Mouse (Mus musculus): ENCODE measurements at regions not wholly inside any gene's neighbourhood (a gene's known extent, or its start where the extent isn't known, plus 50 kb on each side); places are given as distances from the start of the nearest gene placed in this dataset. TPM values are rescaled to one million over a fixed set of nuclear protein-coding genes. Genes with fewer than 3 reads are reported as not detected.

- no peak overlapping the region for H3K27ac ChIP-seq (ENCODE audit: low read length)
- H3K27me3 ChIP-seq (replicated peaks; ENCODE audit: insufficient read depth, low read length), result no peaks in the 10 kb centered on the region
- no peak overlapping the region for H3K4me3 ChIP-seq (ENCODE audit: low read depth, low read length)
- DNase-seq (ENCODE audit: low spot score) (no peak), ATAC-seq (no peak)
- no peak overlapping the region for H3K9ac ChIP-seq (replicated peaks; ENCODE audit: low read depth)
- H3K4me2 ChIP-seq (replicated peaks; ENCODE audit: low read depth, low read length), result no peak overlapping the region
- no peak for TF ChIP-seq CTCF (IDR thresholded peaks at IDR 0.05)
- TF ChIP-seq EP300 (IDR thresholded peaks at IDR 0.05), result no peak
- no peaks in the 10 kb centered on the region for H3K4me1 ChIP-seq (ENCODE audit: insufficient read depth, low read depth, low read length)
- H3K9me3 ChIP-seq (ENCODE audit: low read length), result no peaks in the 10 kb centered on the region
- no peaks in the 10 kb centered on the region for H3K36me3 ChIP-seq (ENCODE audit: insufficient read depth, low read length)
These were observed 422.9 kb upstream of the Pabpc4l start for GRCm38 (mm10) chr3:46870876-46871275.

DNA sequence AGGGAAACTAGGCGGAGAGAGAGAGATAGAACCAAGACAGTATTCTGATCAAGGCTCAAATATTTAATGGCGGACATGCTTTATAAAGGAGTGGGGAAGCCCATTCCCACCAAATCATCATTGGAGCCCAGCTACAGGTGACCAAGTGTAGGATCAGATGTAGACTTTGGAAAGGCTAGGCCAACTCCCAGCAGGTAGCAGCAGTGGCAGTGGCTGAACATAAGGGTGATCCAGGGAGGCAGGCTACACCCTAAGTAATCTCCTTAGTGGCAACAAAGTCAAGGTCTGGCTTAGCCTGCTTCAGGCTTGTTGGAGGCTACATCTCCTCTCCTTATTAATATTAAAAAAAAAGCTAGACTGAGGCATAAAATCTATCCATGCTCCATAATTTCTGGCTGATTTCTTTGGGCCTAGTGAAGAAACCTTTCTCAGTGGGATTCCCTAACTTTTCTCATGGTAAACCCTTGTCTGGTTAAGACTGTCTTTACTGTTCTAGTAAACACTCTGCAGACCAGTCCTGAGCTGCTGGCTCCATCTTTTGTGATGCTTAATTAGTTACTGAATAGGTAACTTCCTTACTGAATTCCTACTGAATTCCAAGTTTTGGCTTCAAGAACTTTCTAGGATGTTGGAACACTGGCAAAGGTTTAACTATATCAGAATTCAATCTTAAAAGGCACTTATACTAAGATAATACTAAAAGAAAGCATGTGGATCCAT, 421.7 kb upstream of the Pabpc4l start:
- Histone ChIP-seq H3K4me1 (ENCODE audit: insufficient read depth, low read depth, low read length) (no peaks in the 10 kb centered on the region), H3K36me3 (ENCODE audit: insufficient read depth, low read length) (no peaks in the 10 kb centered on the region), H3K27ac (ENCODE audit: low read length) (no peak overlapping the region), H3K9me3 (ENCODE audit: low read length) (no peaks in the 10 kb centered on the region), H3K27me3 (replicated peaks; ENCODE audit: insufficient read depth, low read length) (no peaks in the 10 kb centered on the region), H3K4me3 (ENCODE audit: low read depth, low read length) (no peak overlapping the region), H3K9ac (replicated peaks; ENCODE audit: low read depth) (no peak overlapping the region), H3K4me2 (replicated peaks; ENCODE audit: low read depth, low read length) (no peak overlapping the region)
- ATAC-seq (no peak), DNase-seq (ENCODE audit: low spot score) (no peak)
- WGBS, result 94% methylated on average over 2 of the region's 2 CpGs
- TF ChIP-seq EP300 (IDR thresholded peaks at IDR 0.05), result no peak
- TF ChIP-seq CTCF (IDR thresholded peaks at IDR 0.05), result no peak

DNA sequence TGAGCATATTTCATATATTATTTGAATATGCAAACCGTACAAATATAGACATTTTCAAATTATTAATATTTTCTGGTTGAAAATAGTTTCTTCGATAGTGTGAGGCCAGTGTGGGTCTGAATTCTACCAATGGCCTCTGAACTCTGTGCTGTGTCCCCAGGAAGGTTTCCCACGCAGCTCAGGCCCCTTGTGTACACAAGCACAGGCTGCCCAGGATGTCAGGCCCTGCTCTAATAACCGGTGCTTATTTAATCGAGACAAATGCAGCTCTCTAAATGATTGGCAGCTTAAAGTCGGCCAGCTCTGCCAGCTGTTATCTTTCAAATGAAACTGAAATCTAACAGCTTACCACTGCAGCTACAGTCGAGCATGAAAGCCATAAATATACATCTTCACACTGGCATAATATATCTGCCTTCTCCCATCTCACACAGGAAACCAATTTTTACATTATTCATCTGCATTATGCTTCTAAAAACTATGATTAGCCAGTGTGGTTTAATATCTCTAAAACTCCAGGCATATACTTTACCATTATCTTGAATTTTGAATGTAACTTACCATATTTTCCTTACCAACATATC, 400.5 kb upstream of the Pabpc4l start:
- ATAC-seq (no peak), DNase-seq (ENCODE audit: low spot score) (no peak)
- Histone ChIP-seq H3K4me3 (ENCODE audit: low read depth, low read length) (no peak overlapping the region), H3K36me3 (ENCODE audit: insufficient read depth, low read length) (no peaks in the 10 kb centered on the region), H3K4me2 (replicated peaks; ENCODE audit: low read depth, low read length) (no peak overlapping the region), H3K9me3 (ENCODE audit: low read length) (no peaks in the 10 kb centered on the region), H3K4me1 (ENCODE audit: insufficient read depth, low read depth, low read length) (no peaks in the 10 kb centered on the region), H3K9ac (replicated peaks; ENCODE audit: low read depth) (no peak overlapping the region), H3K27ac (ENCODE audit: low read length) (no peak overlapping the region), H3K27me3 (replicated peaks; ENCODE audit: insufficient read depth, low read length) (no peaks in the 10 kb centered on the region)
- WGBS, result 38% methylated on average over 7 of the region's 7 CpGs
- no peak for TF ChIP-seq CTCF (IDR thresholded peaks at IDR 0.05)
- no peak for TF ChIP-seq EP300 (IDR thresholded peaks at IDR 0.05)

- Histone ChIP-seq H3K4me3 (ENCODE audit: low read depth, low read length) (no peak overlapping the region), H3K9ac (replicated peaks; ENCODE audit: low read depth) (no peak overlapping the region), H3K36me3 (ENCODE audit: insufficient read depth, low read length) (no peaks in the 10 kb centered on the region), H3K27ac (ENCODE audit: low read length) (no peak overlapping the region), H3K9me3 (ENCODE audit: low read length) (no peaks in the 10 kb centered on the region), H3K4me1 (ENCODE audit: insufficient read depth, low read depth, low read length) (no peaks in the 10 kb centered on the region), H3K27me3 (replicated peaks; ENCODE audit: insufficient read depth, low read length) (no peaks in the 10 kb centered on the region), H3K4me2 (replicated peaks; ENCODE audit: low read depth, low read length) (no peak overlapping the region)
- DNase-seq (ENCODE audit: low spot score) (no peak), ATAC-seq (no peak)
- WGBS, result 52% methylated on average over 3 of the region's 3 CpGs
- TF ChIP-seq EP300 (IDR thresholded peaks at IDR 0.05), result no peak
- no peak for TF ChIP-seq CTCF (IDR thresholded peaks at IDR 0.05)
These were observed 380.7 kb upstream of the Pabpc4l start for GRCm38 (mm10) chr3:46828676-46829075.

Small RNA genes lying in the stretch of these regions (microRNA-seq; reads per million reads assigned to microRNA genes)
- not detected for gene Mir6379

Measured in lung, postnatal 0 days (tissue).